Mouse (Mus musculus): Measurements from ENCODE around the gene Diras2. TPM values are rescaled to one million over a fixed set of nuclear protein-coding genes. Genes with fewer than 3 reads are reported as not detected.

The Diras2 gene
- not detected for polyA plus RNA-seq (2017; shearing (Covaris generic))

DNA sequence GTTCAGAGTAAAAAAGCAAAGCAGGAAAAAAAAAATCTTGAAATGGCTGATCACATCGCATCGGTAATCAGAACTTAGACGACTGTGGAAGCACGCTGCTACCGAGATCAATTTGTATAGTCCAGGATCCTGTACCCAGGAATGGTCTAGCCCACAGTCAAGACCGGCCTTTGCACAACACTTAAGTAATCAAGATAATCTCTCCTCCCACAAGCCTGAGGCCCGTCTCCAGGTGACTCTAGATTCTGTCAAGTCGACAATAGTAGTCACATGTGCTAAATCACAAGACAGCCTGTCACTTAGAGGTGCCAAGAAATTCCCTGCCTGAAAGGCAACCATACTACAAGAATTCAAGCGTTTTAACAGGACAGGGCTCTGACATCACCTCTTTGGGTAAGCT is at the start of gene Diras2:
Diras2 (minus strand) TSS at position 159 of the 400 bp plus-strand sequence.

Other genes starting within 250 kb of the Diras2 start
- 1.2 TPM for gene Syk, start 51.9 kb upstream of the Diras2 start, polyA plus RNA-seq (2017; shearing (Covaris generic))